Mouse (Mus musculus) thymus, postnatal 25 days (tissue): ENCODE results near the gene Amn.

ENCODE experiments used
- DNase-seq: peaks from one replicate; pipeline ENCODE4 v3.0.0; 2022

The Amn gene

DNA sequence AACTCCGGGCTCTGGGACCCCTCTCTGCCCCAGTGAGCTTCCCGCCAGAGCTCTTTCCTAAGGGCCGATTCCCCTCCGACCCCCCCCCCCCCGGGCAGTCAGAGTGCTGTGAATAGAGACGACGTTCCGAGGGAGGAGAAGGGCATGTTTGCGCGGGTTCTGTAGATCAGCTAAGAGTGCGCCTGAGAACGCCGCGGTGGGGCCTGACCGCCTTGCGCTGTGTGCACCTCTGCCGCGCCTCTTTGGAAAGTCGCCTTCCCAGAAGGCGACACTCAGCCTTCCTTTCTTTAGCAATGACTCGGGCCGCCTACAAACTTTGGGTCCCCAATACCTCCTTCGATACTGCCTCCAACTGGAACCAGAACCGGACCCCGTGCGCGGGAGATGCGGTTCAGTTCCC lies 511 bp downstream of the Amn start:
- DNase-seq: no peak

- DNase-seq: no peak
These were observed 1.1 kb downstream of the Amn start for GRCm38 (mm10) chr12:111271966-111272365.

- peak; percentile 63 for DNase-seq
These were observed 1.5 kb downstream of the Amn start for GRCm38 (mm10) chr12:111272420-111272819.

GRCm38 (mm10) chr12:111274006-111274405 lies 3.1 kb downstream of the Amn start:
- no peak for DNase-seq

DNA sequence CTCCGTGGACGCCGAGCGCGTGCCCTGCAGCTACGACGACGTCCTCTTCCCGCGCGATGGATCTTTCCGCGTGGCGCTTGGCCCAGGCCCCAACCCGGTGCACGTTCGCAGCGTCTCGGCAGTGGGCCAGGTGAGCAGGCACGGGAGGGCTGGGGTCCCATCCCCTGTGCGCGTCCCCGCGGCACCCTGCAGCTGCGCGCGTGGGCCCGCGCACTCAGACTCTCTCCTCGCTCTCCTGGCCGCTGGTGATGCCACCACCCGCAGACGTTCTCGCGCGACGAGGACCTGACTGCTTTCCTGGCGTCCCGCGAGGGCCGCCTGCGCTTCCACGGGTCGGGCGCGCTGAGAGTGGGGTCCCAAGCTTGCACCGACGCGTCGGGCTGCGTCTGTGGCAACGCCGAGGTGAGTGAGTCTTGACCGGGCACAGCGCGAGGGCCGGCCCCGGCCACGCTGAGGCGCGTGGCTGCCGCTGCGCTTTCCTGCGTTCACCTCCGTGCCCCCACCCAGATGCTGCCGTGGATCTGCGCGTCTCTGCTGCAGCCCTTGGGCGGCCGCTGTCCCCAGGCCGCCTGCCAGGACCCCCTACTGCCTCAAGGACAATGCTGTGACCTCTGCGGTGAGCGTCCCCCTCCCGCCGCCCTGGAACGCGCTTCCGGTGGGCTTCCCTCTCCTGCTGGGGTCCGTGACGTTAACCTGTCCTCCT lies 3.7 kb downstream of the Amn start:
- DNase-seq: no peak

DNA sequence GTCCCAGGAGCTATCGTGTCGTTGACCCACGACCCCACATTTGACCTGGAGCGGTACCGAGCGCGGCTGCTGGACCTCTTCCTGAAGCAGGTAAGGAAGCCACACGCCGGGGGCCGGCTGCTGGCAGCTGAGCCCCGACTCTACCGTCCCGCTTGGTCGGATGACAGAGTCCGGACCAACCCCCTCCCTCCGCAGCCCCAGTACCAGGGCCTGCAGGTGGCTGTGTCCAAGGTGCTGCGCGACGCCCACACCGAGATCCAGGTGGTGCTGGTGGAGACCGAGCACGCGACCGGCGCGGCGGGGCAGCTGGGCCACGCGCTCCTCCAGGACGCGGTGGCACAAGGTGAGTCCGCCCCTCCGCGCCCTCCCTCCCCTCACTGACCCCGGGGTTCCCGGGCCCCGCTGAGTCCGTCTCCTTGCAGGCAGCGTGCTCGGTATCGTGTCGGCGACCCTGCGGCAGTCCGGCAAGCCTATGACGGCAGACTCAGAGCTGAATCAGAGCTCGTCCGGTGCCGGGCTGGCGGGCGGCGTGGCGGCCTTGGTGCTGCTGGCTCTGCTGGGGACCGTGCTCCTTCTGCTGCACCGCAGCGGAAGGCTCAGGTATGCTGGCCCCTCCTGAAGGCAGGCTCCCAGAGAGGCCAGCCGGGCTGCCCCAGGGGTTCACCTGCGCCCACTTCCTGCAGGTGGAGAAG lies 4.4 kb downstream of the Amn start:
- no peak for DNase-seq

GRCm38 (mm10) chr12:111276371-111276770 lies 5.5 kb downstream of the Amn start:
- DNase-seq: no peak

- no peak for DNase-seq
These were observed 12.7 kb downstream of the Amn start for GRCm38 (mm10) chr12:111283573-111283972.

DNA sequence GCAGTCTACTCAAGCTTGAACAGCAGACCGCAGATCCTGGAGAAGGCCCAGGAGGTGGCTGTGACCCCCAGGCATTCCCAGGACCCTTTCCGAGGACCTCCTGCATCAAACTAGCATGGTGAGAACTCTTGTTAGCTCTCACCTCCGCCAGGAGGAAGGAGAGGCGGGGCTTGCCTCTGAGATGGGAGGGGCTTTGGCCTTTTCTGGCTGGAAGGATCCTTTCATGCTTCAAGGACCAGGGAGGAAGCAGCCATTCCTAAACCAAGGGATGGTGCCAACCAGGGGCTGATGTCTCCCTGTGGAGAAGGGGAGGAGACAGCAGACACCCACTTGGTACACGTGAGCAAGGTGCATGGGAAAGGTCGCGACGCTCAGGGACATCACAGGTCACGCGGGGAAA lies 13.6 kb downstream of the Amn start:
- no peak for DNase-seq

DNA sequence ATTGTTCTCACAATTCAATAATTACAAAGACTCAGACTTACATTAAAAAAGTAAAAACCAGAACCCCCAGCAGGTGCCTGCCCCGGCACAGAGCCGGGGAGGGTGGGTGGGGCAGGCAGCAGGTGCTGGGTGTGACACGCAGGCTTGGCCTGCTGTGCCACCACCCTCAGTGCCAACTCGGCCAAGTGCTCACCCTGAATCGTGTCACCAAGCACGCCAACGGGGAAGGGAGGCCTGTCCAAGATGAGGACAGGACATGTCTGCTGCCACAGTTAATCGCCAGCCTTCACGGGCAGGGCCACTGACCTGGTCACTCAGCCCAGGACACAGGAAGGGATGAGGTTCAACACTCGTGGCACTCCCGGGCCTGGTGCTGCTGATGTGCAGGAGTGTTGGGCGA lies 22.1 kb downstream of the Amn start:
- no peak for DNase-seq

DNA sequence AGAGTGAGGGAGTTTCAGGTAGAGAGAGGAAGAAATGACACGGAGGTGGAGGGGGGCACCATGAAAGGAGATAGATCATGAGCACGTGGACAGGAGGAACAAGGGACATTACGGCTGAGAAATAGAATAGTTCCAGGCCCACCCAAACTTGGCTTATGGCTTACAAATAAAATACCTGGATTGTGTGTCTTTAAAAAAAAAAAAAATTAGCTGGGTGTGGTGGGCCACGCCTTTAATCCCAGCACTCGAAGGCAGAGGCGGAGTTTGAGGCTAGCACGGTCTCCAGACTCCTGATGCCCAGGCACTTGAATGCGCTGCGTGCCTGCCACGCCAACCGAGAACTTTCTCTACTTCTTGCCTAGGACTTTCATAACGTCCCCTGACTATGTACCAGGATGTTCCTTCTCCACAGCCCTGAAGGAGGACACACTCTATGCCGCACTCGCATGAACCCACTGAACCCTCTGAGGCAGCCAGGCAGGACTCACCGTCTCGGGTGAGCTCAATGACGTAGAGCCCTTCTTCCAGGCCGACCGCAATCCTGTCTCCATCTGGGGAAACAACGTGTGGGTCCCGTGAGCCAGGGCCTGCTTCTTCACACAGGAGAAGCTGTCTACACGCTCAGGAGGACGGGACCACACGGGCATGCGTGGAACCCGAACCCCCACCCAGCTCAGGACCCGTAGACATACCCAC lies 30.6 kb downstream of the Amn start:
- no peak for DNase-seq

- DNase-seq: no peak
These were observed 31.1 kb downstream of the Amn start for GRCm38 (mm10) chr12:111302018-111302345.

DNA sequence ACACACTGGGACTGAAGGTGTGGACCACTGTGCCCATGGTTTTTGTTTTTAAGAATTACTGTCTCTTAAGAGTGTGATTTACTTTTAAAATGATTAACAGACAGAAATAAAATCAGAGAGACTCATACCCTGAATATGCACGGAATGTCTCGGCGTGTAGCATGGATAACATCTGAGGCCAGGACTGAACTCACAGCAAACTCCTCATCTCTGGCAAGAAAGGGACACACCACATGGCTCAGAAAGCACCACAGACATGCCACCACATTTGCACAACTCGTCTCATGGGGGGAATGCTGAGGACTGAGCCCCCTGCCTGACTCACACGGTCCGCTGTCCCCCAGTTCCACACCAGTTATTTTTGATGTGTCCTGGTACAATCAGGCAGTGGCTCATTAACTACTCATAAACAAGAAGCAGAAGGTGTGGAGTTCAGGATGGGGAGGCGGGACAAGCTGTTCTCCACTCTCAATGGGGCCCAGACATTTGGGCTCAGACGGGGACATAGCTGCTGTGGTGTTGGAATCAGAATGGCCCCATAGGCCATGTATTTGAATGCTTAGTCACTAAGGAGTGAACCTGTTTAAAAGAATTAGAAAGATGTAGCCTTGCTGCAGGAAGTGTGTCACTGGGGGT lies 32.9 kb downstream of the Amn start:
- DNase-seq: no peak

DNA sequence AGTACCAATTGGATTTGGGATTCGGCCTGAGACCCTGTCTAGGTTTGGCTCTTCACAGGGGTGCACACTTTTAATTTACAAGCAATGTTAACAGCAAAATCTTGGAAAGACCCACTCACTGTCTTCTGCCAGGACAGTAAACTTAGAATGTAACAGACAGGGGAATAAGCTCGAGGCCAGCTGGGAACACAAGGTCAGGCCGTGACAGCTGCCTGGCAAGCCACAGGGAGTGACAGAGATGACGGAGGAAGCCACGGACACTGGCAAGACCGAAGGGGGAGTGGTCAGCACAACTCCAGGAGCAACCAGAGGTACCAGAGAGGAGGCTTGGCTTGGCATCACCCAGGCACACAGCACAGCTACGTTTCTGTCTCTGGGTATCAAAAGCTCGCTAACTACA lies 35.9 kb downstream of the Amn start:
- DNase-seq: no peak

DNA sequence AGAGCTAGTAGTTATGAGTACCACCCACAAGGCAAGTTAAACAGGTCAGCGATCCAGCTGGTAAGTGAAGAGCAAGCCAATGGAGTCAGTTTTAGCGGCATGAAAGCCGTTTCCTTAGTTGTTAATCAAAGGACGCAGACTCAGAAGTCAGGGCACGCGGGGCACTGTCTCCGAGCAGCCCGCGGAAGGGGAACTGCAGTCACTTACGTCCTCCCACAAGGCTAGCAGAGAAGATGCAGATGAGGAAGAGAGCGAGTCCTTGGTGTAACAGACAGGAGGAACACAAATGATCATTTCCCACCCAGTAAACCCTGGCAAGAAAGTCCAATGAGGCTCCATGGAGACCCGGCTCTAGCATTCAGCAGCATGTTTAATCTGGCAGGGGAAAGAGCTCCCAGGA lies 38.4 kb downstream of the Amn start:
- no peak for DNase-seq

GRCm38 (mm10) chr12:111309931-111310330 lies 39.0 kb downstream of the Amn start:
- DNase-seq: no peak

DNA sequence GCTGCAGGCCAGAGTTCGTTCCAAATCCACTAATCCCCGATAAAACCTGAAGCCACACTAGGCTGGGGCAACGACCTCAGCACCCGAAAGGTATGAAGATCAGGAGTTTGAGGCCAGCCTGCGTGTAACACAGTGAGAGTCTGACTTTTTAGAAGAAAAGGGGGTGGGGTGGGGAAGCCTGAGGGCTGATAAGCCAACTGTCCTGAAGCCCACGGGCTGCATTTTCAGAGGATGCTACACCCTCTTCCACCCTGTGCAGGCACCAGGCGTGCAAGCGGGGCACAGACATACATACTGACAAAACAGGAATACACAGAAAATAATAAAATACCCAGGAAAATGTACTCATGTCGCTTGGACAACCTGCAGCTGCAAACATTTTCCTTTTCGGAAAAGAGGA lies 40.9 kb downstream of the Amn start:
- no peak for DNase-seq

DNA sequence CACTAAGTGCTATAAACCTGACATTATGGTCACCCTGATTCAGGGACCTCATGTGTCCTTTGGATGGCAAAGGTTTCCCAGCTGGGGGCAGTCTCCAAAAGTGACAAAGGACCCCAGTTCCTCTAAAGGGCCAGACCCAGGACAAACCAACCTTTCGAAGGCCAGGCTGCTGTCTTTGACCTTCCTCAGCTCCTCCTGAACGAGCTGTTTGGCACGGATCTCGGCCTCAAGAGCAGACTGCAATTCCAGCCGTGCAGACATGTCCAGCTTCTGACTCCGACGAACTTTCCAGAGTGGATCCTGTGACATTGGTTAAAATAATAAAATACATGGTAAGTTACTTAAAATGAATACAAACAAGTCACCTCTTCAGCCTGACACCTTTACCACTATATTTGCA lies 43.4 kb downstream of the Amn start:
- DNase-seq: no peak

GRCm38 (mm10) chr12:111317694-111318093 lies 46.8 kb downstream of the Amn start:
- no peak for DNase-seq

- DNase-seq: no peak
These were observed 49.7 kb downstream of the Amn start for GRCm38 (mm10) chr12:111320549-111320948.

DNA sequence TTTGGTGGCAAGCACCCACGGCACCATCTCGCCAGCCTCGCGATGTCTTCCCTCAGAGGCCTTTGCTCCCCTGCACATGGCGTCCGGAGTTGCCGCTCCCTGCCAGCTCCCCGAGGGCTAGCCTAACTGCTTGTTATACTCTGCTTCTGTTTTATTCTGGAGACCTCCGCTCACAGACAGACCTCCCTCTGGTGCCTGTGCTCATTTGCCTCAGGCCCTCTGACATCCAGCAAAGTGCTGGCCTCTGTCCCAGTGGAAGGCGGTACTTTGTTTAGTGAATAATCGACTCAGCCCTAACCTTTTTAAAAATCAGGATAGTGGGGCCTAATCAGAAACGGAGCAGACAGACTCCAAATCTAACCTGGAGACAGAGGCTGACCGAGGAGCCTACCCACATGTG lies 50.9 kb downstream of the Amn start:
- DNase-seq: no peak

GRCm38 (mm10) chr12:111323423-111323822 lies 52.5 kb downstream of the Amn start:
- no peak for DNase-seq

- DNase-seq: no peak
These were observed 53.6 kb downstream of the Amn start for GRCm38 (mm10) chr12:111324536-111324935.

DNA sequence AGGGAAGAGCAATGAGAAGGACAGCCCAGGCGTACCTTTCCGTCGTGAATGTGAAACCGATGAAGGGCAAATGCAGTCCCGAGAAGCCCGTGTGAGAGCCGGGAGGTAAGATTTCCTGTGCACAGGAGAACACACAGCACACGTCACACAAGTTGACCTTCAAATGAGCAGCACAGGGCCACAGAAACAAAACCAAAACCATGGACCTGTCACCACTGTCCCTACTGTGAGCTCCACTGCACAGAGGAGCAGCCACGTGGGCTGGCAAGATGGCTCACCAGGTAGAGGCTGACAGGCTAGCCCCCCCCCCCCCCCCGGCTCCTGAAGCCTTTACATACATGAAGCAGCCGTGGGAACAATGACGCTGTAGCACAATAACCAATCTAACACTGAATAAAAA lies 54.1 kb downstream of the Amn start:
- no peak for DNase-seq
